Mouse (Mus musculus) liver, adult 2 months (tissue): Measurements from ENCODE around the gene Gkn3.

Source experiments
- CTCF ChIP-seq: fragments of 200-500 bp; IDR thresholded peaks from 2 replicates; pipeline ENCODE4 v1.5.1; 2011; ENCODE audit warnings: low read depth, low read length, control low read depth
- POLR2A ChIP-seq: fragments of 200-500 bp; IDR thresholded peaks from 2 replicates; pipeline ENCODE4 v1.6.1; 2011; ENCODE audit warnings: low read length, control low read depth; ENCODE audit not compliant: insufficient read depth; ENCODE audit errors: extremely low read depth

DNA sequence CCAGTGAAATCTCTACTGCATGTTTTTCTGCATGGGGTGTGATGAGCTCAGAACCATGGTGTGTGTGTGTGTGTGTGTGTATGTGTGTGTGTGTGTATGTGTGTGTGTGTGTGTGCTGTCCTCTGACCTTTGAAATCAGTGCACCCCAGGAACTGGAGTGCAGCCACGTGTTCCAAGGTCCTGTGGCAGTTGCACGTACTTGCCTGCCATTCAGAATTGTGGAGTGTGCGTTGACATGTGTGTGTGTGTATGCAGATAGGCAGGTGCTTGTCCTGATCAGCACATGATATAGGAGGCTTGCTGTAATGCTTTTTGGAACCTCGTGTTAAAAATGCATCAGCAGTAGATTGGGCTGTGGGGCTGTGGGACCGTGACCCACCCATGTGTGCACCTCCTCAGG is 38.2 kb upstream of the Gkn3 start:
- TF ChIP-seq CTCF: no peak
- no peak for TF ChIP-seq POLR2A
